10 mouse cellular contexts compared by ENCODE assay signal in the genomic region with DNA sequence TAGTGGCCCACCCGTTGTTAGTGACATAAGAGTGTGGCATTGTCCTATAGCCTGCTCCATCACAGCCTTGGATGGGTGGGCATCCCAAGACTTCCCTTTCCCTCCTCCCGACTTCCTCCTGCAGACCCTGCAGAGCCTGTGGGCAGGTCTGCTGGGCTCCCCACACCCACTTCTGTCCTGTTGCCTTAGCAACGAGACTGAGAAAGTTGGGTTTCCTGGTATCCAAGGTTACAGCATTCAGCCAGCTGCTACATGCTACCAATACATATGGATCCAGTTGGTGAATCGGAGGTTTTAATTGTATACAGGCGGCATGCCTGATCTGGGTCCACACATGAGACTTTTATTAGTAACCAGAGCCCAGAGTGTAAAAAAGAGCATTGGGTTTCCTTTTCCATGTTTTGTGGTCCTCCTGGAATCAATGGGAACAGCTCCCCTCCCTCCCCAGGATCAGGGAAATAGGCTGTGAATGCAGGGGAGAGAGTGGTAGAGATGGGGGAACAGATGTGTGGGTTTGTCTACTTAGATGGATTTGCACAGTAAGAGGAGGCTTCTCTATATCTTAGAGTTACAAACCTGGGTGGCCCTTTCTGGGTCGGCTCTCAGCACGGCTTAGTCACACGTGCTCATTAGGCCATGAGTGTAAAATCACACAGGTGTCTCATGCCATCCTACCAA. TPM values are rescaled to one million over a fixed set of nuclear protein-coding genes. Genes with fewer than 3 reads are reported as not detected.
A peak's percentile ranks its signal among the peaks of the same experiment; 100 is the strongest.
DNase-seq lines count a peak whose midpoint lies in the region; ATAC-seq lines count a peak whose summit lies in the region.
"Had no signal": no experiment of that assay in that cellular context is flagged by ENCODE, and none has a peak within 500 bp of the region (broad histone marks: within the 10 kb centered on the region; RNA-seq: fewer than 3 reads in every experiment).

No protein-coding gene starts in this region.

- H3K27ac ChIP-seq in forebrain, embryonic 11.5 days (ENCODE audit: low read depth, low read length) = no peak overlapping the region
- peak overlapping the region; percentile 74 for H3K27ac ChIP-seq in midbrain, embryonic 15.5 days
- H3K27ac ChIP-seq in liver, embryonic 12.5 days = no peak overlapping the region

- no peak overlapping the region for H3K4me3 ChIP-seq in forebrain, embryonic 11.5 days (ENCODE audit: low read depth, low read length)
- H3K4me3 ChIP-seq in midbrain, embryonic 15.5 days = no peak overlapping the region
- no peak overlapping the region for H3K4me3 ChIP-seq in liver, embryonic 12.5 days

- H3K9me3 ChIP-seq in forebrain, embryonic 11.5 days (ENCODE audit: control insufficient read depth, low read length) = no peaks in the 10 kb centered on the region
- H3K9me3 ChIP-seq in midbrain, embryonic 15.5 days = no peaks in the 10 kb centered on the region
- peaks cover 22% of the 10 kb centered on the region; the same call in 1 of the 2 replicates for H3K9me3 ChIP-seq in liver, embryonic 12.5 days (replicated peaks)

- WGBS in forebrain, embryonic 11.5 days = 56% methylated on average over 8 of the region's 8 CpGs
- 35% methylated on average over 8 of the region's 8 CpGs for WGBS in midbrain, embryonic 15.5 days
- WGBS in liver, embryonic 12.5 days (ENCODE audit: insufficient replicate concordance) = 62% methylated on average over 8 of the region's 8 CpGs

- peak; percentile 74 for ATAC-seq in forebrain, embryonic 11.5 days (replicated peaks; ENCODE audit: low FRiP score)
- peak; percentile 95 for ATAC-seq in midbrain, embryonic 15.5 days (replicated peaks)
- no peak for ATAC-seq in liver, embryonic 12.5 days

- H3K4me1 ChIP-seq in forebrain, embryonic 11.5 days (replicated peaks; ENCODE audit: control insufficient read depth, insufficient read depth, low read length) = peaks cover 3% of the 10 kb centered on the region
- H3K4me1 ChIP-seq in midbrain, embryonic 15.5 days = peaks cover 18% of the 10 kb centered on the region
- H3K4me1 ChIP-seq in liver, embryonic 12.5 days = no peaks in the 10 kb centered on the region

- DNase-seq in brain, embryonic 18.5 days (ENCODE audit: low read depth, low spot score) = peak; percentile 80
- peak; percentile 69 for DNase-seq in forebrain, embryonic 11.5 days (ENCODE audit: low spot score)
- peak; percentile 87 for DNase-seq in layer of hippocampus, adult 9-11 months
- DNase-seq in lung, postnatal 25 days (ENCODE audit: low spot score) = no peak
- no peak for DNase-seq in adipocyte (ENCODE audit: low spot score)
- DNase-seq in lung, postnatal 10 days = no peak
- DNase-seq: cerebellum, postnatal 14 days; kidney, adult 8-10 months had no signal

- no peaks in the 10 kb centered on the region for H3K36me3 ChIP-seq in forebrain, embryonic 11.5 days (ENCODE audit: control insufficient read depth, insufficient read depth, low read length)
- no peaks in the 10 kb centered on the region for H3K36me3 ChIP-seq in midbrain, embryonic 15.5 days (replicated peaks)
- no peaks in the 10 kb centered on the region for H3K36me3 ChIP-seq in liver, embryonic 12.5 days

- no peak overlapping the region for H3K4me2 ChIP-seq in forebrain, embryonic 11.5 days (ENCODE audit: low read depth, low read length, severe bottlenecking)
- peak overlapping the region; percentile 31 for H3K4me2 ChIP-seq in midbrain, embryonic 15.5 days
- no peak overlapping the region for H3K4me2 ChIP-seq in liver, embryonic 12.5 days

- no peaks in the 10 kb centered on the region for H3K27me3 ChIP-seq in forebrain, embryonic 11.5 days (ENCODE audit: control insufficient read depth, insufficient read depth, low read length)
- no peaks in the 10 kb centered on the region for H3K27me3 ChIP-seq in midbrain, embryonic 15.5 days (replicated peaks)
- H3K27me3 ChIP-seq in liver, embryonic 12.5 days (replicated peaks) = no peaks in the 10 kb centered on the region

- H3K9ac ChIP-seq in forebrain, embryonic 11.5 days (ENCODE audit: low read length) = no peak overlapping the region
- no peak overlapping the region for H3K9ac ChIP-seq in midbrain, embryonic 15.5 days
- H3K9ac ChIP-seq in liver, embryonic 12.5 days = no peak overlapping the region

RNA-seq across cellular contexts. Expression of gene Zfp706, which starts 45.7 kb away (rescaled TPM):
- polyA plus RNA-seq in forebrain, embryonic 11.5 days (2014; fragmentation: Nextera tagmentation; extraction: Ambion mirVana) = 410 and 472 TPM in 2 replicates
- 414 TPM in 2 replicates for polyA plus RNA-seq in midbrain, embryonic 15.5 days (2015; fragmentation: Nextera tagmentation; extraction: Ambion mirVana)
- polyA plus RNA-seq in liver, embryonic 12.5 days (2016; fragmentation: Nextera tagmentation; extraction: Ambion mirVana) = 301 and 318 TPM in 2 replicates

Comparison
In these comparisons a context has a peak if more than half of its experiments do, and no peak if none do; other contexts are left out.
1. DNase-seq: peak in brain, embryonic 18.5 days (single experiment), forebrain, embryonic 11.5 days (single experiment) and layer of hippocampus, adult 9-11 months (single experiment); none in lung, postnatal 25 days (single experiment), adipocyte (single experiment) and lung, postnatal 10 days (single experiment).